Mouse (Mus musculus): Measurements from ENCODE around the gene Gm428. TPM values are rescaled to one million over a fixed set of nuclear protein-coding genes. Genes with fewer than 3 reads are reported as not detected.

The Gm428 gene
- polyA plus RNA-seq (2021; fragmentation: Nextera tagmentation) = not detected in 2 replicates
- long read RNA-seq, experiment 1 = 0 reads
- long read RNA-seq, experiment 2 = 0 reads

DNA sequence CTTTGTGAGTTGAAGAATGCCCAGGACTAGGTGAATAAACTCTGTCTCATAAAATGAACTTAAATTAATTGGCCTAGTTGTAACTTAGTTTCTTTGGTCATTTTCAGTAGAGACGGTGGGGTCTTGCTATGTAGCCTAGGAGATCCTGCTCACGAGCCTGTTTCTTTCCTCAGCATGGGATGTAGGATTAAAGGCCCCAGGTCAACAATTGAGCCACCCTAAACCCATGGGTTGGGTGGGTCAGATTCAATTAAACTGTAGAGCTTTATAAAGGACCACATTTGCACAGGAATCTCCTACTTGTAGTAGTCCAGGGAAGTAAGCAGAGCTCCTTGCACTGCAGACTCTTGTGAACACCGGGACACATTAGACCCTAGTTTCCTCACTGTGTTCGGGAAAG lies at the start of gene Gm428:
Gene Gm428 (plus strand): TSS at position 301 of the 400 bp plus-strand sequence.

DNA sequence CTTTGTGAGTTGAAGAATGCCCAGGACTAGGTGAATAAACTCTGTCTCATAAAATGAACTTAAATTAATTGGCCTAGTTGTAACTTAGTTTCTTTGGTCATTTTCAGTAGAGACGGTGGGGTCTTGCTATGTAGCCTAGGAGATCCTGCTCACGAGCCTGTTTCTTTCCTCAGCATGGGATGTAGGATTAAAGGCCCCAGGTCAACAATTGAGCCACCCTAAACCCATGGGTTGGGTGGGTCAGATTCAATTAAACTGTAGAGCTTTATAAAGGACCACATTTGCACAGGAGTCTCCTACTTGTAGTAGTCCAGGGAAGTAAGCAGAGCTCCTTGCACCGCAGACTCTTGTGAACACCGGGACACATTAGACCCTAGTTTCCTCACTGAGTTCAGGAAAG lies 45.5 kb upstream of the Gm428 start, which contains the start of gene Gm11236:
Gene Gm11236 (plus strand): TSS at position 301 of the 400 bp plus-strand sequence.

DNA sequence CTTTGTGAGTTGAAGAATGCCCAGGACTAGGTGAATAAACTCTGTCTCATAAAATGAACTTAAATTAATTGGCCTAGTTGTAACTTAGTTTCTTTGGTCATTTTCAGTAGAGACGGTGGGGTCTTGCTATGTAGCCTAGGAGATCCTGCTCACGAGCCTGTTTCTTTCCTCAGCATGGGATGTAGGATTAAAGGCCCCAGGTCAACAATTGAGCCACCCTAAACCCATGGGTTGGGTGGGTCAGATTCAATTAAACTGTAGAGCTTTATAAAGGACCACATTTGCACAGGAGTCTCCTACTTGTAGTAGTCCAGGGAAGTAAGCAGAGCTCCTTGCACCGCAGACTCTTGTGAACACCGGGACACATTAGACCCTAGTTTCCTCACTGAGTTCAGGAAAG lies 15.3 kb upstream of the Gm428 start, which contains the start of gene Gm11239:
Gene Gm11239 (plus strand): TSS at position 301 of the 400 bp plus-strand sequence.

Other genes starting within 250 kb of the Gm428 start
- gene Gm11238, start 75.6 kb upstream of the Gm428 start, polyA plus RNA-seq (2021; fragmentation: Nextera tagmentation) = not detected in 2 replicates
- gene Gm11237, start 60.5 kb upstream of the Gm428 start, polyA plus RNA-seq (2021; fragmentation: Nextera tagmentation) = not detected in 2 replicates
- gene Gm11236, start 45.4 kb upstream of the Gm428 start, polyA plus RNA-seq (2021; fragmentation: Nextera tagmentation) = not detected in 2 replicates
- not detected in 2 replicates for gene Gm11239, start 15.2 kb upstream of the Gm428 start, polyA plus RNA-seq (2021; fragmentation: Nextera tagmentation)
- gene Rasef, start 107.5 kb downstream of the Gm428 start, polyA plus RNA-seq (2021; fragmentation: Nextera tagmentation) = 0.05 TPM in 1 of 2 replicates, not detected in the other
- not detected in 2 replicates for gene Gm11758, start 192.8 kb downstream of the Gm428 start, polyA plus RNA-seq (2021; fragmentation: Nextera tagmentation)
- gene Gm11757, start 207.6 kb downstream of the Gm428 start, polyA plus RNA-seq (2021; fragmentation: Nextera tagmentation) = not detected in 2 replicates
- not detected in 2 replicates for gene Gm13871, start 222.4 kb downstream of the Gm428 start, polyA plus RNA-seq (2021; fragmentation: Nextera tagmentation)
- not detected in 2 replicates for gene Gm11756, start 237.2 kb downstream of the Gm428 start, polyA plus RNA-seq (2021; fragmentation: Nextera tagmentation)

Data from layer of hippocampus, adult 6 months (tissue).